In genomic region chr8:105131509-105131908, GRCm38 (mm10) we compare ENCODE assay signal across 21 mouse cellular contexts. TPM values are rescaled to one million over a fixed set of nuclear protein-coding genes. Genes with fewer than 3 reads are reported as not detected.
"Had no signal": no experiment of that assay in that cellular context is flagged by ENCODE, and none has a peak within 500 bp of the region (broad histone marks: within the 10 kb centered on the region; RNA-seq: fewer than 3 reads in every experiment).

TSS of gene Ces4a (plus strand) at chr8:105131800.

- DNase-seq: lung, adult 18-20 months; lung, embryonic 14.5 days; lung, postnatal 10 days; lung, postnatal 4 days; right cerebral cortex, postnatal 14 days; spleen, adult 18-20 months; thymus, adult 18-20 months; thymus, postnatal 14 days; thymus, postnatal 36 days had no signal

- H3K4me3 ChIP-seq: midbrain, embryonic 13.5 days; midbrain, embryonic 15.5 days; neural tube, embryonic 12.5 days had no signal

- H3K36me3 ChIP-seq: midbrain, embryonic 13.5 days; midbrain, embryonic 15.5 days; neural tube, embryonic 12.5 days had no signal

- H3K9ac ChIP-seq: lung, embryonic 14.5 days; midbrain, embryonic 13.5 days; midbrain, embryonic 15.5 days; neural tube, embryonic 12.5 days had no signal

- H3K9me3 ChIP-seq: midbrain, embryonic 13.5 days; midbrain, embryonic 15.5 days; neural tube, embryonic 12.5 days had no signal

- H3K4me2 ChIP-seq: lung, embryonic 14.5 days; midbrain, embryonic 11.5 days; midbrain, embryonic 13.5 days; midbrain, embryonic 15.5 days; neural tube, embryonic 12.5 days had no signal

- H3K27me3 ChIP-seq: midbrain, embryonic 13.5 days; midbrain, embryonic 15.5 days; neural tube, embryonic 12.5 days had no signal

- H3K4me1 ChIP-seq: midbrain, embryonic 13.5 days; midbrain, embryonic 15.5 days; neural tube, embryonic 12.5 days had no signal

- H3K27ac ChIP-seq: midbrain, embryonic 13.5 days; midbrain, embryonic 15.5 days; neural tube, embryonic 12.5 days had no signal

- ATAC-seq: midbrain, embryonic 13.5 days; midbrain, embryonic 15.5 days had no signal

RNA-seq across cellular contexts. Expression of gene Ces4a, which starts in this region (rescaled TPM):
- total RNA-seq: megakaryocyte, adult 5-6 weeks; midbrain, postnatal 0 days; monocyte, adult 5-6 weeks; neutrophil, adult 5-6 weeks had no signal
- polyA plus RNA-seq: lung, embryonic 14.5 days; lung, embryonic 16.5 days; midbrain, embryonic 11.5 days; midbrain, embryonic 13.5 days; midbrain, postnatal 0 days; neural tube, embryonic 12.5 days; small intestine, adult 2 months; stomach, embryonic 14.5 days; stomach, embryonic 16.5 days had no signal
